Mouse (Mus musculus): ENCODE measurements around the gene Vmn2r88.
"Not testable (repeated sequence)": the region's sequence is repeated elsewhere in the genome, so short reads cannot be mapped to it uniquely, and the experiment has no call there.

GRCm38 (mm10) chr14:51451557-51451956, 40.9 kb downstream of the Vmn2r88 start, which contains the start of gene Vmn2r89:
- TF ChIP-seq CTCF, EP300 (IDR thresholded peaks at IDR 0.05; ENCODE audit: low read depth): not testable (repeated sequence)

All from liver, postnatal 0 days (tissue).